Mouse (Mus musculus) monocyte, adult 59 days (primary cell): ENCODE measurements around the gene Msmb. TPM values are rescaled to one million over a fixed set of nuclear protein-coding genes. Genes with fewer than 3 reads are reported as not detected.

Experiments
- total RNA-seq, 2 experiments: library from RNA; stranded (reverse); gene quantifications; one replicate each; pipeline ENCODE4 v1.2.4; 2023

The Msmb gene
- not detected for total RNA-seq

DNA sequence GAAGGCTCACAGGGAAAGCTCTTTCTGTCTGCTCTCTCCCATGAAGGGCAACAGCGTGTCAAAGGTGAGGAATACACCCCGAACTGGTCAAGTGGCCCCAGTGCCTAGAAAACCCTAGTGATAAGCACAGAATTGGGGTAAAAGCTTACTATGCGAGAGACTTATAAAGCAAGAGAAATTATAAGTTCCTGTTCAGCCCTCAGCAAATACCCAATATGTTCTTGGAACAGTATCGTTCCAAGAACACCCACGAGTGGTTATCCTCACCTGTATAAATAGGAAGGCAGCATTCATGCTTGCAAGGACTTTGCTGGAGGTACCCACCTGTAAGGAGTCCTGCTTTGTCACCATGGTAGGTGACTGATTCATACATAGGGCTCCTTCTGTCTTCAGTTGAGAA, at the start of gene Msmb:
Msmb (plus strand) TSS at position 301 of the 400 bp plus-strand sequence.

DNA sequence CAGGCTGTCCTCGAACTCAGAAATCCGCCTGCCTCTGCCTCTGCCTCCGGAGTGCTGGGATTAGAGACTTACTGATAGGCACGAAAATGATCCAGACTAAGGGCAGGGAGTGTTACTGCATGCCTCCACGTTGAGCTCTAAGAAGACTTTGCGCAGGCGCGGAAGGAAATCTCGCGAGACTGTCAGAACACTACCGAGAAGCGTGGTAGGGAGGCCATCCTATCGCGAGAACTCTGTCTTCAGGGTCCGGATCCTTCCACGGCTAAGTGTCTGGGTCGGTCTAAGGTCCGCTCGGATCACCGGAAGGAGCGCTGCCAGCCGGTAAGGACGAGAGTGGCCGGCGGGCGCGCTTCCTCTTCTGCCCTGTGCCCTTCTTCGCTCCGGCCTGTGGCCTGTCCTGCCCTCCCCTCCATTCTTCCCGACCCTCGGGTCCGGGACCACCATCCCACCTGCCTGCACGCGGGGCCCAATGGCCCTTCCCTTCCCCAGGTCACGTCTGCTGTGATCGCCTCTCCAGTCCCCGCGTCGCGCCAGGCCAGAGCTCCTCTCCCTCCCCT, 17.9 kb downstream of the Msmb start, which contains the start of gene Ncoa4:
Ncoa4 (plus strand) TSS at position 176 of the 557 bp plus-strand sequence.

DNA sequence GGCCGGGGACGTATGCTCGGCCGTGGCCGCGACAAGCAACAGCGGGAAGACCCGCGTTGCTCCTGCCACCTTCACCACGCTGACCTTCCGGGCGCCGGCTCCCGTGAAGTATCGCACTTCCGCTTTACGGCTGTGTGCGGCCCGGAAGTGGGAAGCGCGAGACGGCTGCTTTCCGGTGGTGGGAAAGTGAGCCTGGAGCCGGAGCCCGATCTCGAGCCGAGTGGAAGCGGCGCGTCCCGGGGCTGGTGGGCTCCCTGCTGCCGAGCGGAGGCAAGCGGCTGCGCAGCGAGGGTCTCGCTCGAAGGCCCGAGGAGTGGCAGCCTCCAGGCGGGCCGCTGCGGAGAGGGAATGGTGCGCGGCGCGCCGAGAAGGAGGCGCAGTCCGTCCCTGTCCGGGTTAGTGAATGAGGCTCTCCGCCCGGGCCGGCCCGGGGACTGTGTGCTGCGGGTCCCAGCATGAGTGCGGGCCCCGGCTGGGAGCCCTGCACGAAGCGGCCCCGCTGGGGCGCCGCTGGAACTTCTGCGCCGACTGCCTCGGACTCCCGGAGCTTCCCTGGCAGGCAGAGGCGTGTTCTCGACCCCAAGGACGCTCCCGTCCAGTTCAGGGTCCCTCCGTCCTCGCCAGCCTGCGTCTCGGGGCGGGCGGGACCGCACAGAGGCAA, 60.1 kb downstream of the Msmb start, which contains the start of the genes Timm23 and Parg:
Timm23 (minus strand) TSS at position 108 of the 661 bp plus-strand sequence.
Parg (plus strand) TSS at position 159 of the 661 bp plus-strand sequence.

Other genes starting within 250 kb of the Msmb start
- gene Galnt15, start 113.0 kb upstream of the Msmb start, total RNA-seq: under 1 TPM; 0.12 to 0.13 TPM
- 1 to 10 TPM; 2.4 to 8.7 TPM for gene Oxnad1, start 56.6 kb upstream of the Msmb start, total RNA-seq
- 10 to 100 TPM; 56.0 to 69.0 TPM for gene Dph3, start 56.3 kb upstream of the Msmb start, total RNA-seq
- 100 to 1,000 TPM; 132 to 150 TPM for gene Ncoa4, start 17.8 kb downstream of the Msmb start, total RNA-seq
- 10 to 100 TPM; 64.0 to 74.5 TPM for gene Timm23, start 59.9 kb downstream of the Msmb start, total RNA-seq
- gene Parg, start 59.9 kb downstream of the Msmb start, total RNA-seq: 10 to 100 TPM; 37.2 to 37.8 TPM
- not detected for gene Ogdhl, start 180.0 kb downstream of the Msmb start, total RNA-seq
- gene 1700024G13Rik, start 246.4 kb downstream of the Msmb start, total RNA-seq: not detected